Mouse (Mus musculus) ES-Bruce4 (cell line): ENCODE results near the gene Phf20.

ENCODE experiments used
- CTCF ChIP-seq: IDR thresholded peaks from one replicate; pipeline ENCODE4 v1.8.1; 2011; ENCODE audit warnings: low read depth, low read length
- POLR2A ChIP-seq: IDR thresholded peaks from one replicate; pipeline ENCODE4 v1.8.1; 2011; ENCODE audit warnings: low read length; ENCODE audit not compliant: insufficient read depth

DNA sequence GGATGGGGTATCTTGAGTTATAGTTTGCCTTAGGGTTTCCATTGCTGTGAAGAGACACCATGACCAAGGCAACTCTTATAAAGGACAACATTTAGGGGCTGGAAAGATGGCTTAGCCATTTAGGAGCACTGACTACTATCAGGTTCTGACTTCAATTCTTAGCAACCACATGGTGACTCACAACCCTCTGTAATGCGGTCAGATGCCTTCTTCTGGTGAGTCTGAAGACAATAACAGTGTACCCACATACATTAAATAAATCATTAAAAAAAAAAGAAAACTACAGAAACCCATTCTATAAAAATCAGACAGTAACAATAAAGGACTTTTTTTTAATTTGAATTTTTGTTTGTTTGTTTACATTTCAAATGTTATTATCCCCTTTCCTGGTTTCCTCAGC is 32.9 kb downstream of the Phf20 start:
- TF ChIP-seq CTCF (no peak), POLR2A (no peak)
